Mouse (Mus musculus): ENCODE measurements around the gene Rptor.

Gene Rptor

DNA sequence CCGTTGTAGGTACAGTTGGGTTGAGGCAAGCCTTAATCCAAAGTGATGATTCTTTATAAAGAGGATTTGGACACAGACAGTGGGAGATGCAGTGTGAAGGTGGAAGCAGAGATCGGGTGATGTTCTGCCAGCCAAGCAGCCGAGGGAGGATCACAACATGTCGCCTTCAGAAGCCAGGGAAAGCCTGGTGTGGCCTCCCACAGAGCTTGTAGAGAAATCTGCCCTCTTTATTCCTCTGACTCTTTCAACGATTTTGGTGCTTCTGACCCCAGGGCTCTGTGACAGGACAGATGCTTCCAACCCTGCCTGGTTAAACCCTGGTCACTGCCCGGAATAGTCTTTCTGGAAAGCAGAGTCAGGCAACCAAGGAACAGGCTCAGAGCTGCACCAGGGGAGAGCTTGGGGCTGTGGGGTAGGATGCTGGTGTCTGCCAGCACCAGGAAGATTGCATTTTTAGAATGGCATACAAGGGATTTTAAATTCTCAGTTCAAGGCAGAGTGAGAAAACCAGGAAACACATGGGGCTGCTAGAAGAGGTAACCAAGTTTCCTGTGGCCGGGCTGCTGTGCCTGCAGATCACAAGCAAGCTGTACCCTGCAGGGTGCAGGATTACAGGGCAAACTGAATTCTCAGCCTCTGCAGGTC is 304.4 kb downstream of the Rptor start:
- DNase-seq (ENCODE audit: low spot score in 2 of 2) = no peak

DNA sequence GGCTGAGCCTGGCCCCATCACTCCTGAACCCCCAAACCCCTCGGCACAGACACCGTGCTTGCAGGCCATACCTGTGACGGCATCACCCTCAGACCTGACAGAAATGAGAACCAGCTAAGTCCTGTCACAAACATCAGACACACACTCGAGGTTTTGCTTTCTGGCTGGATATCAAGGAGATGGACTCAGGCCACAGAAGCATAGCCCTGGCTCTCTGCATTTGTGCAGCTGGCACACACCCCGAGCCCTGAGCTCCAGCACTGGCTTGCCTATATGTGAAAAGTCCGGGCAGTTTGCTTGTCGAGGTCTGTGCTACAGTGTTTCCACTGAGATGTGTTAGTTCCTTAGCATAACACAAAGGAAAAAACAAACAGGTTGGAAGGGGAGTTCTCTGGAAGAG is 305.0 kb downstream of the Rptor start:
- DNase-seq (ENCODE audit: low spot score in 2 of 2) = no peak

DNA sequence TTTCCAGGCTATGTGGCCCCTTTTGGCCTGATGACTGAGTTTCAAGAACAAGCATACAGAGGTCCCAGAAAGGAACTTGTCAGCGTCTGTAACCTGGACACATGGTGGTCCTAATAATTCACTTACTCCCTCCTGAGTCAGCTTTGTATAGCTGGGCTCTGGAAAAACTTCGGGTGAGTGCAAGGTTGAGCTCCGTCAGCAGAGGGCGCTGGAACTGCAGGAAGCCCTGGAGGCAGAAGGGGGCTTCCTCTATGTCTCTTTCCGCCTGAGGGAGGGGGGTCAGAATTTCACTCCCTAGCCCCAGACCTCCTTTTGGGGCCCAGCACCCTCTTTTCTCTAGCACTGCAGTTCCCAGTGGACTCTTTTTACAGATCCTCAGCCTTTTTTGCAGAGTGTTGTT is 306.7 kb downstream of the Rptor start:
- DNase-seq (ENCODE audit: low spot score in 2 of 2) = peak; percentile 53 to 79

DNA sequence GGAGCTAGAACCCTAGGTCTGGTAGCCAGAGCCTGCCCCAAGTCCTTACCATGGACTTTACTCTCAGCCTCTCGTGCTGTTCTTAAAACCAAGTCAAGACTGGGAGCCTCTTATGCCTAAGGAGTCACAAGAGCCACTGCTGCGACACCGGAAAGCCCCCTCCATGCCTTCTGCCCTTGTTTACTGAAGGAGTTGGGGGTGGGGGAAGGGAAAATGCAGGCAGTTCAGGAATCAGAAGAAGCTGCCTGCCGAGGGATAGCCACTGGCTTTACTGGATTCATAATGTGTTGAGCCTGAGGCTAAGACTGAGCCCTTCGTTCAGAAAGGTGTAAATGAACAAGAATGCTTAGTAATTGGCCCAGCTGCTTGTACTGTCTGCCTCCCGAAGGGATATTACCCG is 310.1 kb downstream of the Rptor start:
- DNase-seq (ENCODE audit: low spot score in 2 of 2) = no peak

DNA sequence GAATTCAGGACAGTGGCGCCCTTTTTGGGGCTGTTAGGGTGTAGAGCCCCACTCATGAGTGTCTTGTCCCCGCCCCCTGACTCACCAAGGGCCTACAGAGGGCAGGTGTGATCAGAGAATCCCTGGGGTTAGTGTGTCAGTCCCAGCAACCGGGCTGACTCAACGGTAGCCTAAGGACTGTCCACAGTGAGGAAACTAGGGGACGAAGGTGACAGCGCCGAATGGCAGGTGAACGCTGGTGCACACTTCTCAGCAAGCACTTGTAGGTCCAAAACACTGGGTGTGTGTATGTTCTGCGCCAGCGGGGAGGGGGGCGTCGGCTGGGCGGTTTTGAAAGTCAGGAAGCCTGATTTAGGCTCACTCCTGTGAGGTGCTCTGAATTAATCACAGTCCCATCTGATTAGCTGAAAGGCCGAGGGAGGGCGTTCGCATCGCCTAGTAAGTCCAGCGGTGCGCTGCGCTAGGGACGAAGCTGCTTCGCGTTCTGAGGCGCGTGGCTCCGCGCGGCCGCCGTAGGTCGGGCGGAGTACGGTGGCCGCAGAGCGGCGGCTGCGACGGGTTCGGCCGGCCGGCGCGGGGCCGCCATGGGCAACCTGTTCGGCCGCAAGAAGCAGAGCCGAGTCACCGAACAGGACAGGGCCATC is 310.7 kb downstream of the Rptor start, which contains the start of gene Chmp6:
Gene Chmp6, plus strand, starts transcription at position 151 of the 644 bp plus-strand sequence.
- DNase-seq (ENCODE audit: low spot score in 2 of 2) = peak; percentile 90

DNA sequence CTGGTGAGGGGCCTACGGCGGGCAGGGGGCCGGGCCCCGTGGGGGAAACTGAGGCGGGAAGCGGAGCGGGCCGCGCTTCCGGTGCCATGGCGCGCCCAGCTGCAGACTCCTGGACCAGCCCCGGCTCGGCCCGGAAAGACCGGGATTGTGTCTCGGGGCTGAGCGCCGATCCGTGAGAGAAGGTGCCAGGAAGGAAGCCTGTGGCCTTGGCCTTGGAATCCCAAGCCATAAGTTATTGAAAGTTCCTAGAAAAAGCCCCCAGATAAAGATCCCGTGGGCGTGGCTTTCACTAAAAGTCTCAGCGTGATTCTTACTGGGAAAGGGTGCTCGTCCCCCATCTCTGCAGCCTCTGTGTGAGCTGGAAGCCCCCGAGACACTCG is 311.2 kb downstream of the Rptor start:
- DNase-seq (ENCODE audit: low spot score in 2 of 2) = no peak

DNA sequence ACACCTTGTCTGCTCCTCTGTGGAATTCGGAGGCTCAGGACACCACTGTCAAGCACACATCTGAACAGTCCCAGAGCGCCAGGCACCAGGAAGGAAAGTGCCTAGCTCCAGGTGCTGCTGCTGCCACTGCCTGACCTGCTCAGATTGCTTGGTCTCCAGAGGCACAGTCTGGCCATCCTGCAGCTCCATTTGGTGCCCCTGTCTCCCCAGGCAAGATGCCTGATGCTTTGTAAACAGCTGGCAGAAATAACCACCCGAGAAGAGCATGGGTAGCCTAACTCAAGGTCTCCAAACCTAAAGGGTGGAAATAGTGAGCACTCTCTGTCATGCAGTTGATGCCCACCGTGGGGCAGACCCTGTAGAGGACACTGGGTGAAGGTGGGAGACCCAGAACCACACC is 311.7 kb downstream of the Rptor start:
- no peak for DNase-seq (ENCODE audit: low spot score in 2 of 2)

DNA sequence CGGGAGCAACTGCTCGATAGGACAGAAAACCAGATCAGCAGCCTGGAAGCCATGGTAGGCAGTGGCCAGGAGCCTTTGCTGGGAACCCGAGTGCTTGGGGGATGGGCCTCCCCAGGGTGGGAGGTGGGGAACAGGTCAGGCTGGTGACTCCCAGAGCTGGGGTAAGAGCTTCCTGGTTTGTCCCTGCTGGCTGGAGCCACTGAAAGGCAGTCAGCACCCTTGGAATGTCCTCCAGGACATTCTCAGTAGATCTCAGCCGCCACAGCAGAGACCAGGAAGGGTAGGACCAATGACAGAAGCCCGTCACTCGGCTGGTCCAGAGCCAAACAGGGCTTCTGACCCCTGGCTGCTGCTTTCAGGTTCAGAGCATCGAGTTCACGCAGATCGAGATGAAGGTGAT is 313.0 kb downstream of the Rptor start:
- no peak for DNase-seq (ENCODE audit: low spot score in 2 of 2)

DNA sequence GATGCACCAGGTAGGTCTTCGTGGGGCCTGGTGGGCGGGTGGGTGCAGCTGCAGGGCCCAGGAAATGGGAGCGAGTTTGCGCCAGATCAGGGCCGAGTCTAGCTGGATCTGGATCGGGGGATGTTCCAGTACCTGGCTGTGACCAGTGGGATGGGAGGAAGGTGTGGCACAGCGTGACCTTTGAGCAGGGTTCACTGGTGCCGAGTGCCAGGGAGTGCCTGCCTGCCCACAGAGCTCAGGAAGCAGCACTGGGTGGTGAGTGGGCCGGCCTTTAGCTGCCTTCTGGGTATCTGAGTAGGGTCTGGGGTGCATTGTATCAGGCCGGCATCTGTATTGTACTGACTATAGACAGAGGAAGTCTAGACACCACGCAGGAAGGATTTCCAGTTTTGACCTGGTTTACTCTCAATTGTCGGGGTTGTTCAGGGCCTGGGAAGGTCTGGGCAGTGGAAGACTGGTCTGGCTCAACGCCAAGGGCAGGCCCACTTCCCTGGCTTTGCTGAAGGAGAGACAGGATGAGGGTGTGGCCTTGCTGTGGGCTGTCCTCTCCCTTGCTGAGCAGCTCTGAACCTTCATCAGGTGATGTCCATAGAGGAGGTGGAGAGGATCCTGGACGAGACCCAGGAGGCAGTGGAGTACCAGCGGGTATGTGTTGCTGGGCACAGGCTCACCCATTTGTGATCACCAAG is 313.5 kb downstream of the Rptor start:
- peak in 1 of 2 experiments; percentile 30 for DNase-seq (ENCODE audit: low spot score in 2 of 2)

DNA sequence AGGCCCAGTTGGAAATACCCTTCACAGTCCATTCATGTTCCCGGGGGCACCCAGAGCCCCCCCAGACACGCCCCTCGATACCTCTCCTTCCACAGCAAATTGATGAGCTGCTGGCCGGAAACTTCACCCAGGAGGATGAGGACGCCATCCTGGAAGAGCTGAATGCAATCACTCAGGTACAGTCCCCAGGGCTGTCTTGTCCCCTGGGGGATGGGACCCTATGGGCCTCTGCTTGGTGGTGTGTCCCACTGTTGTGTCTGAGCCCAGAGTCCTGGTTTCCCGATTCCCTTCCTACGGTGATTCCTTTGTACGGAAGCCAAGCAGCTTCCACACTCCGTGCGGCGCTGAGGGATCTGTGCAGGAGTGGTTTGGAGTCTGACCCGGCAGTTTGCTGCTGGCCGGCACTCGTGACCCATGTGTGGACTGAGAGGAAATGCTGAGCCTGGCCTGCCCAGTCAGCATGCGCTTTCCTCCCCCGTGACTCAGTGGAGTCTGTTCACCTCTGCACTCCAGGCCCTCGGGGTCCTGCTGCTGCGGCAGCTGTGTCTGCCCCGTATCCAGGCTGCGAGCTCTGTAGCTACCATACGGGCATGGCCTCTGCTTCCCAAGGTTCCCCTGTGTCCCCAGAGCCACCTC is 314.2 kb downstream of the Rptor start:
- no peak for DNase-seq (ENCODE audit: low spot score in 2 of 2)

DNA sequence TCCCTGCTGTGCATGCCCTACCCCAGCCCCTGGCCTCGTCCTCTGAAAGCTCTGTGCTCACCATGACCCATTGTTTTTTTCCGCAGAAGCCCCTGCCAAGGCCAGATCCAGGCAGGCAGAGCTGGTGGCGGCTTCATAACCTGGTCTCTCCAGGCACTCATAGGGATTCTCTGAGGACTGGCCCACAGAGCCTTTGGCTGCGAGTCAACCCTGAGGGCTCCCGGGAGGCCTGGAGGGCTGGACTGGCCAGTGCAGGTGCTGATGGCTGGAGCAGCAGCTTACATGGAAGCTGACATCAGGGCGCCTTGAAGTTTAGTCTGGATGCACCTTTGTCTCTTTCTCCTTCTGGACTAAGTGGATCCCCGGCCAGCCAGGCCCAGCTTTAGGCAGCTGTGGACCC is 315.8 kb downstream of the Rptor start:
- no peak for DNase-seq (ENCODE audit: low spot score in 2 of 2)

DNA sequence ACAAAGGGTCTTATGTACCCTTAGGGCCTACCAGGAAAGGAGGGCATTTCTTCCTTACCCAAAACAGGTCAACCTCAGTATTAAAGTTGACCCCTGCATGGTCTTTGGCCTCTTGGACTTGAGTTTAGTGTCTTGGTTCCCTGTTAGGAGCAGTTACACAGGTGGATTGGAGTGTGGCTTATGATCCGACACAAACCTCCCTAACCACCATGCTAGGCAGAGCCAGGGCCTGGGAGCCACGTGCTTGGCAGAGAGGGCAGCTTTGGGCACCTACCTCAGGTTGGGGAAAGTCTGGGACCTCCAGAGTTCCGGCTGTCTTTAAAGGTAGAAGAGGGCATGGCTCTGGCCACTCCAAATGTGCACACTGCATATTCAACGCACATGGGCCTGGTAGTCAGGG is 316.7 kb downstream of the Rptor start:
- DNase-seq (ENCODE audit: low spot score in 2 of 2) = no peak

DNA sequence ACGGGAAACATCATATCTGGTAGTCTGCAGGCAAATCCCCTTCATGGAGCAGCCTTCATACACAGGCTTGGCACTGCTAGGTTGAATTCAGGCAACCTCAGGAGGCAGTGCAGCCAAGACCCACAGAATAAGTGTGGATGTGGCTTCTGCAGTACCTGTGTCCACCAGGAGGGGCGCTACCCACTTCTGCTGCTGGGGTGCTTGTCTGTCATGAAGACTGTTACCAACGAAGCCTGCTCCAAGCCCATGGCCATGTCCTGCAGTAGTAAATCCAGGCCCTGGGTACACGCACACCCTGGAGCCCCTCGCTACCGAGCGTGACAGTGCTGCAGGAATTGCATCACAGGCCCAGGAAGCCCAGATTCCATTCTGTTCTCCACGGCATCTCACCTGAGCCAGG is 317.2 kb downstream of the Rptor start:
- peak; percentile 57 to 87 for DNase-seq (ENCODE audit: low spot score in 2 of 2)

DNA sequence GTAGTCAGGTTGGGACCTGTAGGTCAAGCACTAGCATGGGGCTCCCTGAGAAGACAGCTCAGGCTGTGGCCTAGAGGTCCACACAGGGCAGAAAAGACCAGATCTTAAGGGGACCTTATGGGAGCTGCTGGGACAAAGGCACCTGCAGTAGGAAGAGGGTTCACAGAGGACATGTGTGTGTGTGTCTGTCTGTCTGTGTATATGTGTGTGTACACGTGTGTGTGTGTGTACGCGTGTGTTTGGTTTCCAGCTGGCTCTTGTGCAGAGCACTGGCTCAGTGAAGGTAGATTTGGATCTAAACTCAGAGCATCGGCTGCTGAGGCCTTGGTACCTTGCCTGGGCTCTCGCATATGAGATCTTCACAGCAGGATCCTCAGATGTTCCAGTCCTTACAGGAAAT is 318.0 kb downstream of the Rptor start:
- no peak for DNase-seq (ENCODE audit: low spot score in 2 of 2)

DNA sequence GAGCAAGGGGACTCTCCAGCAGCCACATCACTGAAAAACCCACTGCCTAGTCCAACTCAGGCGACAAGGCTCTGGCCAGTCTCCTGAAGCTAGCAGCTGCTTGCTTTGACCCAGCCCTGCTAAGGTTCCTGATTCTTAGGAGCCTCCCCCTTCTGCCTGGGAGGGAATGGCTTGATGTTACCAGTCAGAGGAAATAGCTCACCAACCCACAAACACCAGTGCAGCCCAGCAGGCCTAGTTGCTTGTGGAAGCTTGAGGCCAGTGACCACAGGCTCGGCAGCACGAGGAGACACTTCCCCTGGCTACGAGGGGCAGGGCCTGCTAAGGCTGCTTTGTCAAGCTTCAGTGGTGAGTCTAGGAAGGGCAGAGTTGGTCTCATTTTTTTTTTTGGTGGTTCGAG is 322.5 kb downstream of the Rptor start:
- DNase-seq (ENCODE audit: low spot score in 2 of 2) = no peak

DNA sequence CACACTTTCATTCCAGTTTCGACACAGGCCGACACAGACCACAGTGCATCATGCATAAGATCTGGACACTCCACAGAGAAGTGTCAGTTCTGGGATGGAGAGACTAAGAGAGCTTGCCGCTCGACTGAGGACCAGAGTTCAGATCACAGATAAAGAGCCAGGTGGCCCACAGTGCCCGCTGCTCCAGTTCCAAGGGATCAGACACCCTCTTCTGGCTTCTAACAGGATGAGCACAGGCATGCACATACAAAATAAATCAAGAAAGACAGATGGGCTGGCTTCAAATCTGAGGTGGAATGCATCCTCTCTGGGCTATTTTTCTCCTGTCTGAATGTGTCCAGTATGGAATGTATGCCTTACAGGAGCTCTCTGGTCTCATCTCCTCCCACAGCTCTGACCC is 324.1 kb downstream of the Rptor start:
- DNase-seq (ENCODE audit: low spot score in 2 of 2) = no peak

DNA sequence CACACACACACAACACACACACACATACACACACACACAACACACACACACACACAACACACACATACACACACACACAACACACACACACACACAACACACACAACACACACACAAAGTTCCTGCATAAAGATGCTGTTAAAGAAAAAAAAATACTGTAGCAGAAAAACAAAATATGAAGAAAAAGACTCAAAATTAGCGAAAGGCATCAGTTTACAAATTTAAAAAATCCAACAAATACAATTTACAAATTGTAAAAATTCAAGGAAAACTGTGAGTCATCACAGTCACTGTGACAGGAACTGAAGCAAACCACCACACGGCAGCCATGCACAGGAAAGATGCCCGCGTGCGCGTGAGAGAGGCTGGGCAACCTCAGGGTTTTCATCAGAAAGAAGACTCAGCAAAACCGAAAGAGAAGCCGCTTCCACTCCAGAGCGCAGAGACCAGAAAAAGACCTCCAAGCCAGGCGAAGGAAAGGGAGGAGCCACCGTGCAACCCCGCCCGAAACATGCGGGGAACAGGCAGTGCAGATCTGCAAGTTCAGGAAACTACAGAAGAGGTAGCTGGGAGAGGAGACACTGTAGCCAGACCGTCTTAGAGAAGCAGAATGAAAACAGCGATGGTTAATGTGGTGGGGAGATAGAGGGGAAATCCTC is 325.4 kb downstream of the Rptor start:
- DNase-seq (ENCODE audit: low spot score in 2 of 2) = peak; percentile 38 to 65

DNA sequence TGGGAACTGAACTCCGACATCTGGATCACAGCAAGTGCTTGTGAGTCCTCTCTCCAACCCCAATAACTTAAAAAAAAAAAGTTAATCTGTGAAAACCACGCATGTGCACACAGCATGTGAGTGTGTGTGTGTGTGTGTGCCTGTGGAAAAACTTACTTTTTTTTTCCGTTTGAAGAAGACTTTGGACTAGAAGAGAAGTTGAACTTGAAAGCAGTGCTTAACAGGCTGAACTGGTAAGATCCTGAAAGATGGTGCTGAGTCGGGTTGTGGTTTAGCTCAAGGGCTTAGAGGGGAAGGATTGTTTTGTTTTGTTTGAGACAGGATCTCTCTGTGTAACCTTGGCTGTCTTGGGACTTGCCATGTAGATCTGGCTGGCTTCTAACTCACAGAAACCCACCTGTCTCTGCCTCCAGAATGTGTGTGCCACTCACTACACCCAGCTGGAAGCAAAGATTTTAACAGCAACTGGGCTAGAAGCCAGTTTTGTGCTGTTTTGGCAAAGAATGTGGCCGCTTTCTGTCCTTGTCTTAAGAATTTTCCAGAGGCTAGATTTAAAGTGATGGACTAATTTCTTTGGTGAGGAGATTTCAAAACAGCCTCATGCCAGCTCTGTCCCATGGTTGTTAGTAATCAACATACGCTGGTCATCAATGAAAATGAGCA is 327.0 kb downstream of the Rptor start:
- no peak for DNase-seq (ENCODE audit: low spot score in 2 of 2)

DNA sequence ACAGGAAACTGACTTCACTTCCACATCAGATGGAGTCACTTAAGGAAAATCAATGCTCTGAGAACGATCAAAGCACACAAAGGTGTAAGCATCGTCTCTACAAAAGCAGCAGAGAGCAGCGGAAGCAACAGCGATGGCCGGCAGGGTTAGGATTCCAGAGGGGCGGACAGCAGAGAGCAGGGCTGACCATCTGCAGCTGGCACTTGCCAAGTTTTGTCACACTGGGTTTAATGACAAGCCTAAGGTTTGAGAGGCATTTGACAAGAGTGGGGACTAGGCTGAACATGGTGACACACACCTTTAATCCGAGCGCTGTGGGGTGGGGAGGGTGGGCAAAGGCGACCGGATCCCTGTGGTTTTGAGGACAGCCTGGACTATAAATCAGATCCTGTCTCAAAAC is 329.1 kb downstream of the Rptor start:
- DNase-seq (ENCODE audit: low spot score in 2 of 2) = no peak

DNA sequence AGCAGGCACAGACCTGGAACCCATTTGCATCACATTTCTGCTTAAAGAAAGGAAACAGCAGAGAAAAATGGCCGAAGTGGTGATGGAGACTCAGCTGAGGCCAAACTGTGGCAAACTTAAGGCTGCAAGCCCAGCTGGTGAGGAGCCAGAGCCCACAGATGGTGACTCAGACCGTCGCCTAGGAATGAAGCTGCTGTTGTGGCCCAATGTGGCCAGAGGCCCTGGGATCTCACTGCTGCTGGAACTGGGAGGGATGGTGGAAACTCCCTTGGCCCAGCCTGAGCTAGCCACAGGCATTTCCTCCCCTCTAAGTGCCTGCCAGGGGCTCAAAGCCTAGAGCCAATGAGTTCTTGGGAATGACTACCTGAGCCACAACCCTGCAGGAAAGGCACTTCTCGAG is 330.4 kb downstream of the Rptor start:
- no peak for DNase-seq (ENCODE audit: low spot score in 2 of 2)

DNA sequence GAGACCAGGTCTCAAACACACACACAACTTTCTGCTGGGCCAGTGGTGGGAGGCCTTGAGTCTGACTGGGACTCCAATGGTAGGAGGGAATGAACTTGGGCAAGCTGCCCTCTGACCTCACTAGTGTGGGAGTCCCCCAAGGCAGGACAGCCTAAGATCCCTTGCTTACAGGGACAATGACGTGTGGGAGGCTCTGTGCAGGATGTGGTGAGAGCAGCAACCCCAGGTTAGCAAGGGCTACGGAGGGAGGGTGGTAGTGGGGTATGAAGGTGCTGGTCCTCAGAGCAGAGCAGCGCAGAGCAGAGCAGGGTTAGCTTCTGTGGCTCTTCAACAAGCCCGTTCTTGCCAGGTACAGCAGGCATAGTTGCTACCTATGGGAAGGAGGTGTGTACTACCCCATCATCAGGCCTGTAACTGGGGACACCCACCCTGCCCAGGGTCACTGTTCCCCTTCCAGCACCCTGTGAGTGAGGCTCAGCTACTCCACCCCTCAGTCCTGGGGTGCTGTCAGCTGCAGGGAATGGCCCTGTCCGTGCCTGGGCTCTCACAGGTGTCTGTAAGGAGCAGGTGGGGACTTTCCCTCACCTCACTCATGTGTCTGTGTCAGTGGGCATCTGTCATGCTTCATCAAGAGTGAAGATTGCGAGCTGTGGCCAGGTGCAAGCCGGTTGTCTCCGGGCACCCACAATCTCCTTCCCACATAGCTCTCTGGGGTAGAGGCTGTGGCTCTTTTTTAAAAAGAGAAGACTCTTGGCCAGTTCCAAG is 331.3 kb downstream of the Rptor start:
- DNase-seq (ENCODE audit: low spot score in 2 of 2) = no peak

Data from spleen, postnatal 10 days (tissue).